Comparison of ENCODE assay signal across 17 mouse cellular contexts in genomic region chr5:8488701-8489297, GRCm38 (mm10).
DNase-seq lines count a peak whose midpoint lies in the region; ATAC-seq lines count a peak whose summit lies in the region.
"Had no signal": no experiment of that assay in that cellular context is flagged by ENCODE, and none has a peak within 500 bp of the region (broad histone marks: within the 10 kb centered on the region; RNA-seq: fewer than 3 reads in every experiment).

No protein-coding gene starts in this region.

- no peak overlapping the region for H3K27ac ChIP-seq in hindbrain, embryonic 11.5 days (ENCODE audit: low read depth, low read length)
- H3K27ac ChIP-seq in hindbrain, embryonic 16.5 days (ENCODE audit: low read depth, low read length), result no peak overlapping the region
- H3K27ac ChIP-seq in forebrain, embryonic 15.5 days (replicated peaks), result 0 out of 2 replicates have a peak overlapping the region, but pooled peaks have one; percentile 47
- H3K27ac ChIP-seq in midbrain, embryonic 14.5 days (replicated peaks; ENCODE audit: low read depth, low read length), result no peak overlapping the region
- H3K27ac ChIP-seq: embryonic facial prominence, embryonic 12.5 days had no signal

- no peaks in the 10 kb centered on the region for H3K9me3 ChIP-seq in hindbrain, embryonic 11.5 days (ENCODE audit: control insufficient read depth, low read length)
- H3K9me3 ChIP-seq in hindbrain, embryonic 16.5 days (ENCODE audit: control insufficient read depth, low read length), result no peaks in the 10 kb centered on the region
- H3K9me3 ChIP-seq in forebrain, embryonic 15.5 days, result no peaks in the 10 kb centered on the region
- no peaks in the 10 kb centered on the region for H3K9me3 ChIP-seq in midbrain, embryonic 14.5 days (ENCODE audit: control insufficient read depth, low read length)
- H3K9me3 ChIP-seq: embryonic facial prominence, embryonic 12.5 days had no signal

- peak; percentile 8 for DNase-seq in hindbrain, embryonic 11.5 days (ENCODE audit: low spot score)
- peak; percentile 30 for DNase-seq in embryo, embryonic 10.5 days (ENCODE audit: low spot score)
- DNase-seq in midbrain, embryonic 14.5 days, result peak; percentile 26
- DNase-seq in frontal cortex, postnatal 36 days (ENCODE audit: low spot score in 2 of 2), result no peak
- no peak for DNase-seq in kidney, adult 8-10 months
- no peak for DNase-seq in heart, postnatal 14 days
- DNase-seq: cerebellum, adult 9-11 months; gastrocnemius, postnatal 10 days; heart, postnatal 36 days; kidney, postnatal 14 days; liver; lung, adult 18-20 months; lung, postnatal 4 days had no signal

- no peaks in the 10 kb centered on the region for H3K27me3 ChIP-seq in hindbrain, embryonic 11.5 days (ENCODE audit: control insufficient read depth, insufficient read depth, low read length)
- no peaks in the 10 kb centered on the region for H3K27me3 ChIP-seq in hindbrain, embryonic 16.5 days (replicated peaks; ENCODE audit: control insufficient read depth, insufficient read depth, low read length)
- H3K27me3 ChIP-seq in forebrain, embryonic 15.5 days, result no peaks in the 10 kb centered on the region
- H3K27me3 ChIP-seq in midbrain, embryonic 14.5 days (ENCODE audit: control insufficient read depth, insufficient read depth, low read length), result no peaks in the 10 kb centered on the region
- H3K27me3 ChIP-seq: embryonic facial prominence, embryonic 12.5 days had no signal

- H3K4me2 ChIP-seq in hindbrain, embryonic 11.5 days (replicated peaks; ENCODE audit: low read depth, low read length), result no peak overlapping the region
- H3K4me2 ChIP-seq in hindbrain, embryonic 16.5 days (ENCODE audit: low read length), result no peak overlapping the region
- no peak overlapping the region for H3K4me2 ChIP-seq in forebrain, embryonic 15.5 days (replicated peaks)
- no peak overlapping the region for H3K4me2 ChIP-seq in midbrain, embryonic 14.5 days (ENCODE audit: low read length)
- H3K4me2 ChIP-seq: embryonic facial prominence, embryonic 12.5 days had no signal

- no peaks in the 10 kb centered on the region for H3K4me1 ChIP-seq in hindbrain, embryonic 11.5 days (replicated peaks; ENCODE audit: control insufficient read depth, insufficient read depth, low read length)
- no peaks in the 10 kb centered on the region for H3K4me1 ChIP-seq in hindbrain, embryonic 16.5 days (ENCODE audit: control insufficient read depth, insufficient read depth, low read depth, low read length)
- H3K4me1 ChIP-seq in forebrain, embryonic 15.5 days, result peaks cover 11% of the 10 kb centered on the region
- H3K4me1 ChIP-seq in midbrain, embryonic 14.5 days (ENCODE audit: control insufficient read depth, insufficient read depth, low read length), result no peaks in the 10 kb centered on the region
- H3K4me1 ChIP-seq: embryonic facial prominence, embryonic 12.5 days had no signal

- ATAC-seq in hindbrain, embryonic 11.5 days (ENCODE audit: low FRiP score), result peak; percentile 57
- ATAC-seq in hindbrain, embryonic 16.5 days, result no peak
- no peak; the same call in none of the 2 replicates for ATAC-seq in forebrain, embryonic 15.5 days (replicated peaks)
- ATAC-seq in midbrain, embryonic 14.5 days (ENCODE audit: low FRiP score, low TSS enrichment), result peak; percentile 44; the same call in 1 of the 2 replicates
- ATAC-seq: intestine, postnatal 0 days had no signal

- no peak overlapping the region for H3K9ac ChIP-seq in hindbrain, embryonic 11.5 days (ENCODE audit: low read depth, low read length)
- no peak overlapping the region for H3K9ac ChIP-seq in hindbrain, embryonic 16.5 days (ENCODE audit: low read depth, low read length)
- 0 out of 2 replicates have a peak overlapping the region, but pooled peaks have one; percentile 15 for H3K9ac ChIP-seq in forebrain, embryonic 15.5 days (replicated peaks)
- no peak overlapping the region for H3K9ac ChIP-seq in midbrain, embryonic 14.5 days (replicated peaks; ENCODE audit: low read length)
- H3K9ac ChIP-seq: embryonic facial prominence, embryonic 12.5 days had no signal

- 15% methylated on average over 2 of the region's 2 CpGs for whole genome bisulfite sequencing in hindbrain, embryonic 11.5 days
- WGBS in hindbrain, embryonic 16.5 days, result 22% methylated on average over 2 of the region's 2 CpGs
- WGBS in forebrain, embryonic 15.5 days, result 15% methylated on average over 2 of the region's 2 CpGs
- WGBS in midbrain, embryonic 14.5 days, result 19% methylated on average over 2 of the region's 2 CpGs

- intact Hi-C loops in heart, postnatal 14 days (cut with DNase I), result loop anchor here (1.0 kb wide), 1 partner anchor 353 kb away; no protein-coding TSS in a partner anchor

- H3K36me3 ChIP-seq in hindbrain, embryonic 11.5 days (ENCODE audit: control insufficient read depth, insufficient read depth, low read length), result no peaks in the 10 kb centered on the region
- no peaks in the 10 kb centered on the region for H3K36me3 ChIP-seq in hindbrain, embryonic 16.5 days (ENCODE audit: control insufficient read depth, insufficient read depth, low read length)
- no peaks in the 10 kb centered on the region for H3K36me3 ChIP-seq in forebrain, embryonic 15.5 days
- peaks cover 8% of the 10 kb centered on the region; the same call in 1 of the 2 replicates for H3K36me3 ChIP-seq in midbrain, embryonic 14.5 days (ENCODE audit: control insufficient read depth, insufficient read depth, low read length)
- H3K36me3 ChIP-seq: embryonic facial prominence, embryonic 12.5 days had no signal

- H3K4me3 ChIP-seq in hindbrain, embryonic 11.5 days (ENCODE audit: low read depth, low read length), result no peak overlapping the region
- no peak overlapping the region for H3K4me3 ChIP-seq in hindbrain, embryonic 16.5 days (ENCODE audit: low read length)
- no peak overlapping the region for H3K4me3 ChIP-seq in forebrain, embryonic 15.5 days
- H3K4me3 ChIP-seq in midbrain, embryonic 14.5 days (replicated peaks; ENCODE audit: low read depth, low read length), result no peak overlapping the region
- H3K4me3 ChIP-seq: embryonic facial prominence, embryonic 12.5 days had no signal

Comparison
In these comparisons a context has a peak if more than half of its experiments do, and no peak if none do; other contexts are left out.
1. ATAC-seq: peak in hindbrain, embryonic 11.5 days (single experiment) and midbrain, embryonic 14.5 days (single experiment); none in hindbrain, embryonic 16.5 days (single experiment) and forebrain, embryonic 15.5 days (single experiment).
2. DNase-seq: peak in hindbrain, embryonic 11.5 days (single experiment), embryo, embryonic 10.5 days (single experiment) and midbrain, embryonic 14.5 days (single experiment); none in frontal cortex, postnatal 36 days (0 of 2), kidney, adult 8-10 months (0 of 2) and heart, postnatal 14 days (0 of 2).